Mouse (Mus musculus): ENCODE data around the gene Cdk6. TPM values are rescaled to one million over a fixed set of nuclear protein-coding genes. Genes with fewer than 3 reads are reported as not detected.

Gene Cdk6
- polyA plus RNA-seq, 1 experiment from 2014 or later, result 23.4 TPM

DNA sequence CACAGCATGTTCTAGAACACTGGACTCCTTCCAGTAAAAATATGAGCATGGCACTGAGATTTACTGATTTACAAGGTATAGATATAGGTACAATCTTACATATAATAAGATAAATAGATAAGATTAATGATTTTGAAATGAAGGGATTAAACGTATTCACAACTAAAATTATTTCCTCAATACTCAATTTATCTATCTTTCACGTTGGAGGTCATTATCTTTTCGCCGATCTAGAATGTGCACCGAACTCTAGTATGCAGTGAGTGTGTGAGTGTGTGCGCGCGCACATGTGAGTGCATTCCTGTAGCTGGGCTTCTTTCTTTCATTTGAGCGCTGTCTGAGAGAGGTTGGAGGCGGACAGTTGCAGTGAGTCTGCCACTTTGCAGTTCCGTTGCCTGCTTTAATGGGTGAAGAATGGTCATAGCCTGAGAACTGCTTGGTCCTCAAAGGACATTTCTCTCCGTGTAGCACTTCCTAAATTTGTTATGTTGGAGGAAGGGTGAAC is 13.8 kb downstream of the Cdk6 start:
- no peak overlapping the region for H3K4me3 ChIP-seq (ENCODE audit: low read length)
- H3K27ac ChIP-seq (ENCODE audit: low read depth, low read length), result no peak overlapping the region
- no peaks in the 10 kb centered on the region for H3K4me1 ChIP-seq (ENCODE audit: control insufficient read depth, insufficient read depth, low read length)
- H3K27me3 ChIP-seq (ENCODE audit: control insufficient read depth, insufficient read depth, low read length), result no peaks in the 10 kb centered on the region
- H3K4me2 ChIP-seq (replicated peaks; ENCODE audit: low read depth, low read length), result no peak overlapping the region
- WGBS, result 88% methylated on average over 12 of the region's 12 CpGs
- ATAC-seq (ENCODE audit: low FRiP score, low TSS enrichment), result no peak
- no peaks in the 10 kb centered on the region for H3K36me3 ChIP-seq (ENCODE audit: control insufficient read depth, insufficient read depth, low read length)
- H3K9me3 ChIP-seq (ENCODE audit: control insufficient read depth, low read length), result no peaks in the 10 kb centered on the region
- no peak overlapping the region for H3K9ac ChIP-seq (ENCODE audit: low read depth, low read length)

- Histone ChIP-seq H3K4me1 (ENCODE audit: control insufficient read depth, insufficient read depth, low read length) (no peaks in the 10 kb centered on the region), H3K4me3 (ENCODE audit: low read length) (no peak overlapping the region), H3K9ac (ENCODE audit: low read depth, low read length) (no peak overlapping the region), H3K36me3 (ENCODE audit: control insufficient read depth, insufficient read depth, low read length) (no peaks in the 10 kb centered on the region), H3K27me3 (ENCODE audit: control insufficient read depth, insufficient read depth, low read length) (no peaks in the 10 kb centered on the region), H3K27ac (ENCODE audit: low read depth, low read length) (no peak overlapping the region), H3K9me3 (ENCODE audit: control insufficient read depth, low read length) (no peaks in the 10 kb centered on the region), H3K4me2 (replicated peaks; ENCODE audit: low read depth, low read length) (no peak overlapping the region)
- no peak for ATAC-seq (ENCODE audit: low FRiP score, low TSS enrichment)
- 73% methylated on average over 11 of the region's 11 CpGs for WGBS
Measured at GRCm38 (mm10) chr5:3355560-3356260, 14.4 kb downstream of the Cdk6 start.

DNA sequence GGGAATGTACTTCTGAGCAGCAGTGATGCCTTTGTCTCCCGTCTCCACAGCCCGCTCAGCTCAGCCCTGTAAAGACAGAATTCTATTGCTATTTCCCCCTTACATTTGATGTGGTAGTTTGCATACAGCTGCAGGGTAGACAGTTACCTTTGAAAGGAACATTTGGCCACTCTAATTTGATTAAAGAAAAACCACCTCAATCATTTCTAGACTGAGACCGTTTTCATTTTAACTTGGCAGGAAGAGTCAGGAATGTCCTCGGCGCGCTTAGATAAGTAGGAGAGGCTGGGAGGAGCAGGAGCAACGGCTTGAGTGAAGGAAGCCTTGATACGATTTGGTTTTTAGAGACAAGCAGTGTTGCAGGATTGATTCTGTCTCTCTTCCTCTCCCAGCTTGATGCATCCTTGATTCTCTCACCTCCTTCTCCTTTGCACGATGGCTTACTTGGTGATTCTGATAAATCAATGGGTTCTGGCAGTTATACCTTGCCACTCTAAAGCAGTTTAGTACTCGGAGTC is 15.0 kb downstream of the Cdk6 start:
- H3K27ac ChIP-seq (ENCODE audit: low read depth, low read length), result no peak overlapping the region
- no peaks in the 10 kb centered on the region for H3K36me3 ChIP-seq (ENCODE audit: control insufficient read depth, insufficient read depth, low read length)
- 84% methylated on average over 10 of the region's 10 CpGs for WGBS
- H3K9ac ChIP-seq (ENCODE audit: low read depth, low read length), result no peak overlapping the region
- no peak overlapping the region for H3K4me2 ChIP-seq (replicated peaks; ENCODE audit: low read depth, low read length)
- H3K9me3 ChIP-seq (ENCODE audit: control insufficient read depth, low read length), result no peaks in the 10 kb centered on the region
- no peak for ATAC-seq (ENCODE audit: low FRiP score, low TSS enrichment)
- H3K4me3 ChIP-seq (ENCODE audit: low read length), result no peak overlapping the region
- H3K4me1 ChIP-seq (ENCODE audit: control insufficient read depth, insufficient read depth, low read length), result no peaks in the 10 kb centered on the region
- no peaks in the 10 kb centered on the region for H3K27me3 ChIP-seq (ENCODE audit: control insufficient read depth, insufficient read depth, low read length)

DNA sequence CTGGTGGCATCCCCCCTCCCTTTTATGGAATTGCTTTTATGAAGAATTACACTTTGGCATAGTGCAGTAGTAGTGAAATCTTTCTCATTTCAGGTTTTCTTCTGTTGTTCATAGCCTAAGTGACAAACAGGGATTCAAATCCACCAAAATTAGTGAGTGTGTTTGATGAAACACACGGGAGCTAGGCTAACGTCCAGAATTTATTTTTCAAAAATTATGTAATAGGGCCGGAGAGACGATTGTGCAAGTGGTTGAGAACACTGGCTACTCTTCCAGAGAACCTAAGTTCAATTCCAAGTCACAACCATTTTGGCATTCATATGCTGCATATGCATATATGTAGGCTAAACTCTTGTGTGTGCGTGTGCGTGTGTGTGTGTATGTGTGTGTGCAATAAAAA is 16.2 kb downstream of the Cdk6 start:
- Histone ChIP-seq H3K4me2 (replicated peaks; ENCODE audit: low read depth, low read length) (no peak overlapping the region), H3K4me3 (ENCODE audit: low read length) (no peak overlapping the region), H3K4me1 (ENCODE audit: control insufficient read depth, insufficient read depth, low read length) (no peaks in the 10 kb centered on the region), H3K9me3 (ENCODE audit: control insufficient read depth, low read length) (no peaks in the 10 kb centered on the region), H3K9ac (ENCODE audit: low read depth, low read length) (no peak overlapping the region), H3K27me3 (ENCODE audit: control insufficient read depth, insufficient read depth, low read length) (no peaks in the 10 kb centered on the region), H3K36me3 (ENCODE audit: control insufficient read depth, insufficient read depth, low read length) (no peaks in the 10 kb centered on the region), H3K27ac (ENCODE audit: low read depth, low read length) (no peak overlapping the region)
- 96% methylated on average over 6 of the region's 6 CpGs for WGBS
- ATAC-seq (ENCODE audit: low FRiP score, low TSS enrichment), result no peak

DNA sequence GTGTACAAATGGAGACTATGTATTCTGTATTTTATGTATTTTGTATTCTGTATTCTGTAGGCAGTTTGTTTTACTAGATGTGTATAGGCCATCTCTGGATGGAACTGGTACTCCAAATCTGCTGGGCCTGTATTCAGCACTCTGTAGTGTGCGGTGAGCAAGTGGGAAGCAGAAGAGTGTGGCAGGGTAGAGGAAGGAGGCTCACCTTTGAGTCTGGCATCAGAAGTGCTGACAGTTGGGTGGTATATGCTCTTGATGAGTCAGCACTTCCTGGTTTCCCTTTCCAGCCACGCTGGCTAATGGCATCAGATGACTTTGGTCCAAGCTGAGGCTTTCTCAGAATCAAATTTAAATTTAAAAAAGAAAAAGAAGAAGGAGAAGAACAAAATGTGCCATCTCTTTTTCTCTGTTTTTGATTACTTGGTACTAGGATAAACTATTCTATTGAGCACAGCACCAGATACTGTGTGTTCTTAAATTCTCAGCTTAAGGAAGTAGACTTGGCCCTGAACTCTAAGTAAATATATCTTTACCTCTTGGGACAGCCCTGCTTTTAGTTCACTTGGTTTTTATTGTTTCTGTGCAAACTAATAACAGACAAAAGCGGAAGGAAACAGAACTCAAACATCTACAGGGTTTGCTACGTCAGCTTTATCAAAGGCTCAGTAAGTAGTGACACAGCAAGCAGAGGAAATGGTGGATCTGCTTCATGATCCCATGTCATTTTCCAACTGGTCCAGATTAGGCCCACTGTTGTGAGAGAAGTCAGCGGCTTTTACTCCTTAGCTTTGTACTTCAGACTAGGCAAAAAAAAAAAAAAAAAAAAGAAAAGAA is 17.6 kb downstream of the Cdk6 start:
- Histone ChIP-seq H3K36me3 (ENCODE audit: control insufficient read depth, insufficient read depth, low read length) (no peaks in the 10 kb centered on the region), H3K27ac (ENCODE audit: low read depth, low read length) (no peak overlapping the region), H3K9ac (ENCODE audit: low read depth, low read length) (no peak overlapping the region), H3K4me3 (ENCODE audit: low read length) (no peak overlapping the region), H3K9me3 (ENCODE audit: control insufficient read depth, low read length) (no peaks in the 10 kb centered on the region), H3K4me1 (ENCODE audit: control insufficient read depth, insufficient read depth, low read length) (no peaks in the 10 kb centered on the region), H3K4me2 (replicated peaks; ENCODE audit: low read depth, low read length) (no peak overlapping the region), H3K27me3 (ENCODE audit: control insufficient read depth, insufficient read depth, low read length) (no peaks in the 10 kb centered on the region)
- 68% methylated on average over 5 of the region's 5 CpGs for WGBS
- ATAC-seq (ENCODE audit: low FRiP score, low TSS enrichment), result no peak

DNA sequence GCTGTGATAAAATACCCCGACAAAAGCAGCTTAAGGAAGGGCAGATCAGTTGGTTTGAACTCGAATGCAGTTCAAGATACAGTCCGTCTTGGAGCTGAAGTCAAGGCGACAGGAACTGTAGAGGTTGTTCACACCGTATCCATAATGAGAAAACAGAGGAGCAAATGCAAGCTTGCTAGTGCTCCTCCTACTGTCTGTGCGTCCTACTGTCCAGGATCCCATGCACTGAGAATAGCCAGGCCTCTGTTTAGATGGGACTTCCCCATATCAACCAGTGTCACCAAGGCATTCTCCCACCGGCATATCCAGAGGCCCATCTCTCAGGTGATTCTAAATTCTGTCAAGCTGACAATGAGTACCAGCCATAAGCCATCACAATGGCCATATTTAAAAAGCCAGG is 18.6 kb downstream of the Cdk6 start:
- no peak for ATAC-seq (ENCODE audit: low FRiP score, low TSS enrichment)
- Histone ChIP-seq H3K4me2 (replicated peaks; ENCODE audit: low read depth, low read length) (no peak overlapping the region), H3K27ac (ENCODE audit: low read depth, low read length) (no peak overlapping the region), H3K9me3 (ENCODE audit: control insufficient read depth, low read length) (no peaks in the 10 kb centered on the region), H3K4me1 (ENCODE audit: control insufficient read depth, insufficient read depth, low read length) (no peaks in the 10 kb centered on the region), H3K27me3 (ENCODE audit: control insufficient read depth, insufficient read depth, low read length) (no peaks in the 10 kb centered on the region), H3K36me3 (ENCODE audit: control insufficient read depth, insufficient read depth, low read length) (no peaks in the 10 kb centered on the region), H3K4me3 (ENCODE audit: low read length) (no peak overlapping the region), H3K9ac (ENCODE audit: low read depth, low read length) (no peak overlapping the region)
- WGBS, result 84% methylated on average over 7 of the region's 7 CpGs

GRCm38 (mm10) chr5:3361252-3361651 is 20.0 kb downstream of the Cdk6 start:
- no peaks in the 10 kb centered on the region for H3K36me3 ChIP-seq (ENCODE audit: control insufficient read depth, insufficient read depth, low read length)
- H3K4me1 ChIP-seq (ENCODE audit: control insufficient read depth, insufficient read depth, low read length), result no peaks in the 10 kb centered on the region
- H3K4me2 ChIP-seq (replicated peaks; ENCODE audit: low read depth, low read length), result no peak overlapping the region
- no peaks in the 10 kb centered on the region for H3K9me3 ChIP-seq (ENCODE audit: control insufficient read depth, low read length)
- H3K27ac ChIP-seq (ENCODE audit: low read depth, low read length), result no peak overlapping the region
- ATAC-seq (ENCODE audit: low FRiP score, low TSS enrichment), result no peak
- 94% methylated on average over 5 of the region's 5 CpGs for WGBS
- H3K27me3 ChIP-seq (ENCODE audit: control insufficient read depth, insufficient read depth, low read length), result no peaks in the 10 kb centered on the region
- no peak overlapping the region for H3K9ac ChIP-seq (ENCODE audit: low read depth, low read length)
- no peak overlapping the region for H3K4me3 ChIP-seq (ENCODE audit: low read length)

GRCm38 (mm10) chr5:3362111-3362510 is 20.8 kb downstream of the Cdk6 start:
- H3K9ac ChIP-seq (ENCODE audit: low read depth, low read length), result no peak overlapping the region
- no peak overlapping the region for H3K4me2 ChIP-seq (replicated peaks; ENCODE audit: low read depth, low read length)
- 87% methylated on average over 8 of the region's 8 CpGs for WGBS
- no peaks in the 10 kb centered on the region for H3K9me3 ChIP-seq (ENCODE audit: control insufficient read depth, low read length)
- H3K36me3 ChIP-seq (ENCODE audit: control insufficient read depth, insufficient read depth, low read length), result no peaks in the 10 kb centered on the region
- no peaks in the 10 kb centered on the region for H3K27me3 ChIP-seq (ENCODE audit: control insufficient read depth, insufficient read depth, low read length)
- no peak overlapping the region for H3K4me3 ChIP-seq (ENCODE audit: low read length)
- no peak overlapping the region for H3K27ac ChIP-seq (ENCODE audit: low read depth, low read length)
- H3K4me1 ChIP-seq (ENCODE audit: control insufficient read depth, insufficient read depth, low read length), result no peaks in the 10 kb centered on the region
- ATAC-seq (ENCODE audit: low FRiP score, low TSS enrichment), result no peak

Data from kidney, embryonic 14.5 days (tissue).